Mouse (Mus musculus) CH12.LX (cell line): ENCODE measurements around the gene Sgpp1. TPM values are rescaled to one million over a fixed set of nuclear protein-coding genes. Genes with fewer than 3 reads are reported as not detected.

ENCODE experiments used
- DNase-seq: peaks from one replicate; pipeline ENCODE4 v3.0.0-alpha.2; 2013; ENCODE audit errors: extremely low read depth
- H3K27ac ChIP-seq: 2 replicates; pipeline ENCODE4 v1.5.1; 2012; ENCODE audit warnings: low read depth, mild to moderate bottlenecking, control low read depth, moderate library complexity; ENCODE audit not compliant: insufficient read depth
- H3K27me3 ChIP-seq: replicated peaks from 2 replicates; pipeline ENCODE3; 2012; ENCODE audit warnings: inconsistent platforms
- H3K36me3 ChIP-seq, 2 experiments: replicated peaks in 1 of 2; 2 replicates each; pipeline versions ENCODE3 to v1.6.1; 2012; ENCODE audit warnings: inconsistent platforms in 1 of 2, low read length in 1 of 2, mild to moderate bottlenecking in 1 of 2, mixed read lengths in 1 of 2, moderate library complexity in 1 of 2; ENCODE audit not compliant: control insufficient read depth in 1 of 2, insufficient read depth in 1 of 2
- H3K4me1 ChIP-seq, 2 experiments: 2 replicates each; pipeline ENCODE4 v1.6.1; 2012; ENCODE audit warnings: inconsistent platforms in 1 of 2, moderate library complexity in 1 of 2; ENCODE audit not compliant: insufficient read depth in 2 of 2, control insufficient read depth in 1 of 2
- H3K4me2 ChIP-seq: 2 replicates; pipeline ENCODE4 v1.6.1; 2012; ENCODE audit warnings: low read depth, mild to moderate bottlenecking, control low read depth; ENCODE audit not compliant: poor library complexity, insufficient read depth, severe bottlenecking
- H3K4me3 ChIP-seq, 3 experiments: fragments of 150-350 bp in 1 of 3; sonication (generic) in 1 of 3; replicated peaks in 1 of 3; 2 replicates each; pipeline versions ENCODE3 to v1.5.1; 2011 to 2012; ENCODE audit warnings: low read depth in 2 of 3, low read length in 2 of 3, mild to moderate bottlenecking in 2 of 3, moderate library complexity in 2 of 3, control low read depth in 1 of 3, improper control_type of control experiment in 1 of 3, inconsistent platforms in 1 of 3, mixed read lengths in 1 of 3; ENCODE audit not compliant: poor library complexity in 1 of 3
- H3K79me2 ChIP-seq: replicated peaks from 2 replicates; pipeline ENCODE4 v1.6.1; 2012; ENCODE audit warnings: mild to moderate bottlenecking, moderate library complexity; ENCODE audit not compliant: control insufficient read depth, poor library complexity, insufficient read depth, severe bottlenecking; ENCODE audit errors: extremely low read depth
- H3K9ac ChIP-seq: 2 replicates; pipeline ENCODE4 v1.6.1; 2012; ENCODE audit warnings: low read depth, mild to moderate bottlenecking, control low read depth, moderate library complexity; ENCODE audit not compliant: insufficient read depth
- H3K9me3 ChIP-seq: replicated peaks from 2 replicates; pipeline ENCODE3; 2012; ENCODE audit warnings: low read length, inconsistent platforms, mixed read lengths
- CHD1 ChIP-seq: IDR thresholded peaks from 2 replicates; pipeline ENCODE4 v1.6.1; 2012; ENCODE audit warnings: low read depth, low read length, improper control_type of control experiment, inconsistent platforms
- CHD2 ChIP-seq: IDR thresholded peaks from 2 replicates; pipeline ENCODE4 v1.6.1; 2011; ENCODE audit warnings: low read length, improper control_type of control experiment
- HCFC1 ChIP-seq: IDR thresholded peaks from 2 replicates; pipeline ENCODE4 v1.6.1; 2012; ENCODE audit warnings: low read depth, mild to moderate bottlenecking, inconsistent platforms, low read length, improper control_type of control experiment
- JUND ChIP-seq: conservative IDR thresholded peaks from 2 replicates; pipeline ENCODE4 v1.6.1; 2011; ENCODE audit warnings: low read depth, low read length, improper control_type of control experiment
- KAT2A ChIP-seq: IDR thresholded peaks from 2 replicates; pipeline ENCODE4 v1.6.1; 2012; ENCODE audit warnings: low read length, improper control_type of control experiment, inconsistent platforms; ENCODE audit not compliant: insufficient replicate concordance
- MAFK ChIP-seq: IDR thresholded peaks from 2 replicates; pipeline ENCODE4 v1.6.1; 2011; ENCODE audit warnings: low read length, improper control_type of control experiment; ENCODE audit not compliant: insufficient replicate concordance
- MAX ChIP-seq: IDR thresholded peaks from 2 replicates; pipeline ENCODE4 v1.6.1; 2011; ENCODE audit warnings: low read length, improper control_type of control experiment
- MAZ ChIP-seq: IDR thresholded peaks from 2 replicates; pipeline ENCODE4 v1.6.1; 2012; ENCODE audit warnings: low read depth, mild to moderate bottlenecking, inconsistent platforms, low read length, improper control_type of control experiment, moderate library complexity
- MEF2A ChIP-seq: IDR thresholded peaks from 2 replicates; pipeline ENCODE4 v1.6.1; 2014; ENCODE audit warnings: low read depth, mild to moderate bottlenecking, inconsistent platforms, low read length, improper control_type of control experiment, borderline replicate concordance
- MXI1 ChIP-seq: IDR thresholded peaks from 2 replicates; pipeline ENCODE4 v1.6.1; 2011; ENCODE audit warnings: mild to moderate bottlenecking, low read depth, low read length, improper control_type of control experiment
- MYC ChIP-seq: IDR thresholded peaks from 2 replicates; pipeline ENCODE4 v1.6.1; 2011; ENCODE audit warnings: low read depth, mild to moderate bottlenecking, improper control_type of control experiment, low read length
- NELFE ChIP-seq: IDR thresholded peaks from 2 replicates; pipeline ENCODE4 v1.6.1; 2011; ENCODE audit warnings: low read depth, low read length, improper control_type of control experiment
- NRF1 ChIP-seq: IDR thresholded peaks from 2 replicates; pipeline ENCODE4 v1.6.1; 2014; ENCODE audit warnings: low read depth, mild to moderate bottlenecking, inconsistent platforms, low read length, improper control_type of control experiment, moderate library complexity
- POLR2A ChIP-seq: IDR thresholded peaks from 2 replicates; pipeline ENCODE4 v1.6.1; 2011; ENCODE audit warnings: low read depth, mild to moderate bottlenecking, improper control_type of control experiment, low read length
- POLR2AphosphoS2 ChIP-seq: IDR thresholded peaks from 2 replicates; pipeline ENCODE4 v1.6.1; 2011; ENCODE audit warnings: low read depth, low read length, improper control_type of control experiment
- RAD21 ChIP-seq: IDR thresholded peaks from 2 replicates; pipeline ENCODE4 v1.6.1; 2011; ENCODE audit warnings: low read depth, mild to moderate bottlenecking, low read length, improper control_type of control experiment, moderate library complexity
- SMC3 ChIP-seq: IDR thresholded peaks from 2 replicates; pipeline ENCODE4 v1.6.1; 2011; ENCODE audit warnings: low read depth, low read length, improper control_type of control experiment
- TBP ChIP-seq: conservative IDR thresholded peaks from 2 replicates; pipeline ENCODE4 v1.6.1; 2011; ENCODE audit warnings: low read depth, low read length, improper control_type of control experiment
- UBTF ChIP-seq: IDR thresholded peaks from 2 replicates; pipeline ENCODE4 v1.6.1; 2012; ENCODE audit warnings: low read depth, mild to moderate bottlenecking, inconsistent platforms, low read length, improper control_type of control experiment, moderate library complexity
- USF1 ChIP-seq: IDR thresholded peaks from 2 replicates; pipeline ENCODE4 v1.6.1; 2014; ENCODE audit warnings: low read depth, mild to moderate bottlenecking, inconsistent platforms, low read length, improper control_type of control experiment
- USF2 ChIP-seq: conservative IDR thresholded peaks from 2 replicates; pipeline ENCODE4 v1.6.1; 2011; ENCODE audit warnings: low read depth, low read length, improper control_type of control experiment
- ZC3H11A ChIP-seq: IDR thresholded peaks from 2 replicates; pipeline ENCODE4 v1.6.1; 2012; ENCODE audit warnings: low read depth, mild to moderate bottlenecking, inconsistent platforms, low read length, improper control_type of control experiment
- ZKSCAN1 ChIP-seq: IDR thresholded peaks from 2 replicates; pipeline ENCODE4 v1.6.1; 2012; ENCODE audit warnings: low read depth, inconsistent platforms, low read length, improper control_type of control experiment, borderline replicate concordance
- ZMIZ1 ChIP-seq: IDR thresholded peaks from 2 replicates; pipeline ENCODE4 v1.6.1; 2012; ENCODE audit warnings: low read depth, mild to moderate bottlenecking, inconsistent platforms, low read length, improper control_type of control experiment
- dilution Hi-C: fragments of 300-500 bp; cut with MboI; formaldehyde crosslinking; loops from 2 replicates; pipeline ENCODE4 v1.14.3; 2020; ENCODE audit warnings: low sequenced_read_pairs; ENCODE audit not compliant: extremely low pct_unique_long_range_greater_than_20kb, extremely low pct_ligation_motif_present
- in situ Hi-C: fragments of 300-500 bp; cut with MboI; formaldehyde crosslinking; loops from 3 replicates; pipeline ENCODE4 v1.14.3; 2019; ENCODE audit warnings: low sequenced_read_pairs, low pct_ligation_motif_present, low pct_unique_long_range_greater_than_20kb, mixed read lengths
- polyA plus RNA-seq: library from polyadenylated mRNA; unstranded; fragments of >175 nt; gene quantifications from 2 replicates; pipeline ENCODE4 v1.2.1, GENCODE M21; 2012; ENCODE audit warnings: low read depth; ENCODE audit not compliant: insufficient read length
- total RNA-seq, 2 experiments: library from RNA; depleted of rRNA; stranded (reverse); fragments of 300-350 nt in 1 of 2; fragments of >200 nt in 1 of 2; gene quantifications; 2 replicates each; pipeline ENCODE4 v1.2.3; 2012 to 2014

The Sgpp1 gene
- total and polyA plus RNA-seq, 3 experiments = 17.3 to 43.9 (median 23.6) TPM

DNA sequence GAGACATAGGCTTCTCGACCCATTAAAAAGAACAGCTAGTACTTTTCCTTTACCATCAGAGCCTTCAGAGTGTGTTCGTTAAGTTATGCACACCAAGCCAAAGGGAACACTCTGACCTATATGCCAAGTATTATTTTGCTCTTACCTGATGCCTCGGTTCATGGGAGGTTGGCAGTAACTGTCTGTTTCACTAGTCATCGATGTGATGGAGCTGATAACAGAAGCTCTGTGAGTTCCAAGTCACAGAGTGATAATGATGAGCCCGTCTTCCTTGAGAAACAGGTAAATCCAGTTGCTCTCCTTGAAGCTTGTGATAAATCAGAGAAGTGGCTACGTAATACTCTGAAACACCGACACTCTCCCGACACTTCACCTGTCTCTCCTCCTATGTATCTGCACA is 18.2 kb upstream of the Sgpp1 start:
- no peak for DNase-seq
- dilution Hi-C loops = no loop called here
- in situ Hi-C loops = no loop called here

DNA sequence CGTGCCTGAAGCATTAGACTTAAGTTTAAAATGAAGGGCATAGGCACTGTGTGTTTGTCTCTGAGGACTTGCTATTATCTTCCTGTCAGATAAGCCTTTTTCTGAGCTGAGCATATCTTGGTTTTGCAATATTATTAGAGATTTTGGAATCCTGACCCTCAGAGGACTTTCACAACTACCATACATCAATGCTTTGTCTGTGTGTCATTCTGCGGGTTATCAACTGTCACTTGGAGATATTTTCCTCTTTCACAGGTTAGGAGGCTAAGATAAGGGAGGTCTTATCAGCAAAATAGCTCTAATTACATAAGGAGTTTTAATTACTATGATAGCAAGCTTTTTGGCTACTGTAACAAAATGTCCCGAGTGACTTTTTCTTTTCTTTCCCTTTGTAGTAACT is 16.5 kb upstream of the Sgpp1 start:
- no peaks in the 10 kb centered on the region for H3K9me3 ChIP-seq
- dilution Hi-C loops = no loop called here
- H3K27me3 ChIP-seq = no peaks in the 10 kb centered on the region
- TF ChIP-seq MAZ (no peak), TBP (no peak), USF2 (no peak), MEF2A (no peak), MAX (no peak), KAT2A (no peak), RAD21 (no peak), SMC3 (no peak), MYC (no peak), NRF1 (no peak)
- in situ Hi-C loops = no loop called here
- H3K79me2 ChIP-seq = no peaks in the 10 kb centered on the region
- no peaks in the 10 kb centered on the region for H3K36me3 ChIP-seq
- no peak overlapping the region for H3K4me2 ChIP-seq
- no peak for DNase-seq
- no peak overlapping the region for H3K9ac ChIP-seq
- no peak overlapping the region for H3K27ac ChIP-seq
- no peak overlapping the region for H3K4me3 ChIP-seq
- peaks cover 0 to 4% of the 10 kb centered on the region in 2 experiments; a peak in 1 of 4 replicates for H3K4me1 ChIP-seq

More for the DNA sequence above, 18.2 kb upstream of the Sgpp1 start:
- Histone ChIP-seq H3K9me3 (no peaks in the 10 kb centered on the region), H3K27ac (no peak overlapping the region), H3K79me2 (no peaks in the 10 kb centered on the region), H3K4me2 (no peak overlapping the region), H3K36me3 (no peaks in the 10 kb centered on the region), H3K4me3 (no peak overlapping the region), H3K9ac (no peak overlapping the region), H3K4me1 (peaks cover 0 to 9% of the 10 kb centered on the region in 2 experiments; a peak in 1 of 4 replicates), H3K27me3 (no peaks in the 10 kb centered on the region)
- TF ChIP-seq MYC (no peak), MXI1 (no peak), HCFC1 (no peak), UBTF (no peak), POLR2AphosphoS2 (no peak), ZMIZ1 (no peak), CHD2 (no peak), ZKSCAN1 (no peak), CHD1 (no peak), JUND (no peak), MAFK (no peak), RAD21 (no peak), USF1 (no peak), NELFE (no peak), NRF1 (no peak), MAZ (no peak), POLR2A (no peak), ZC3H11A (no peak)
